ENCODE assay signal across 21 mouse cellular contexts in genomic region chr1:91543974-91544373, GRCm38 (mm10). TPM values are rescaled to one million over a fixed set of nuclear protein-coding genes. Genes with fewer than 3 reads are reported as not detected.
DNase-seq lines count a peak whose midpoint lies in the region; ATAC-seq and TF ChIP-seq lines count a peak whose summit lies in the region.
"Had no signal": no experiment of that assay in that cellular context is flagged by ENCODE, and none has a peak within 500 bp of the region (broad histone marks: within the 10 kb centered on the region; RNA-seq: fewer than 3 reads in every experiment).

No protein-coding gene starts in this region.

- H3K4me1 ChIP-seq in heart, embryonic 11.5 days (ENCODE audit: control insufficient read depth, insufficient read depth, low read length) = peaks cover 10% of the 10 kb centered on the region
- H3K4me1 ChIP-seq in bone marrow, adult 2 months (ENCODE audit: control insufficient read depth, insufficient read depth, low read length) = no peaks in the 10 kb centered on the region; the same call in 1 of the 2 replicates
- peaks cover 56% of the 10 kb centered on the region for H3K4me1 ChIP-seq in liver, embryonic 16.5 days (ENCODE audit: control insufficient read depth, low read depth, low read length)
- peaks cover 12% of the 10 kb centered on the region; the same call in 1 of the 2 replicates for H3K4me1 ChIP-seq in forebrain, postnatal 0 days (ENCODE audit: insufficient read depth)

- peak overlapping the region; percentile 5; the same call in 1 of the 2 replicates for H3K4me2 ChIP-seq in heart, embryonic 11.5 days
- H3K4me2 ChIP-seq in liver, embryonic 16.5 days (ENCODE audit: low read depth, low read length) = peak overlapping the region; percentile 52
- no peak overlapping the region for H3K4me2 ChIP-seq in forebrain, postnatal 0 days (ENCODE audit: low read depth)
- H3K4me2 ChIP-seq: kidney, embryonic 15.5 days had no signal

- no peak for DNase-seq in heart, adult 8-10 months (ENCODE audit: low spot score)
- DNase-seq in liver = peak; percentile 78
- DNase-seq in cerebellum, adult 9-10 months = no peak
- no peak for DNase-seq in forebrain, postnatal 0 days
- DNase-seq: adrenal gland, adult 8-10 months; cerebellum, adult 9-11 months; kidney, adult 11 months; kidney, postnatal 36 days; layer of hippocampus, postnatal 36 days; lung, adult 18-20 months; lung, postnatal 10 days; midbrain, embryonic 14.5 days; right cerebral cortex, postnatal 14 days; spleen, adult 18-20 months; thymus, postnatal 14 days had no signal

- no peak for TF ChIP-seq POLR2A in bone marrow, adult 2 months (IDR thresholded peaks at IDR 0.05; ENCODE audit: borderline replicate concordance, control insufficient read depth, low read depth, low read length)

- no peaks in the 10 kb centered on the region for H3K9me3 ChIP-seq in heart, embryonic 11.5 days (replicated peaks; ENCODE audit: control insufficient read depth, low read length)
- H3K9me3 ChIP-seq in liver, embryonic 16.5 days (replicated peaks; ENCODE audit: control insufficient read depth, low read length) = no peaks in the 10 kb centered on the region
- no peaks in the 10 kb centered on the region for H3K9me3 ChIP-seq in forebrain, postnatal 0 days (ENCODE audit: low read length)
- H3K9me3 ChIP-seq: kidney, embryonic 15.5 days had no signal

- peak; percentile 19; the same call in 1 of the 2 replicates for TF ChIP-seq CTCF in bone marrow, adult 2 months (IDR thresholded peaks at IDR 0.05; ENCODE audit: control insufficient read depth, insufficient read depth, low read length)
- TF ChIP-seq CTCF in forebrain, postnatal 0 days (IDR thresholded peaks at IDR 0.05; ENCODE audit: low read depth) = no peak

- WGBS in heart, embryonic 11.5 days (ENCODE audit: insufficient replicate concordance) = 49% methylated on average over 4 of the region's 4 CpGs
- 75% methylated on average over 4 of the region's 4 CpGs for WGBS in bone marrow, adult 2 months
- 48% methylated on average over 4 of the region's 4 CpGs for WGBS in liver, embryonic 16.5 days (ENCODE audit: insufficient replicate concordance)
- 86% methylated on average over 4 of the region's 4 CpGs for WGBS in forebrain, postnatal 0 days

- H3K27me3 ChIP-seq in heart, embryonic 11.5 days (ENCODE audit: control insufficient read depth, insufficient read depth, low read length) = no peaks in the 10 kb centered on the region
- H3K27me3 ChIP-seq in liver, embryonic 16.5 days (ENCODE audit: control insufficient read depth, insufficient read depth, low read depth, low read length) = no peaks in the 10 kb centered on the region
- H3K27me3 ChIP-seq in forebrain, postnatal 0 days (ENCODE audit: insufficient read depth, low read length) = no peaks in the 10 kb centered on the region

- no peak for ATAC-seq in heart, embryonic 11.5 days (replicated peaks; ENCODE audit: insufficient number of reproducible peaks, low FRiP score, low TSS enrichment)
- no peak for ATAC-seq in liver, embryonic 16.5 days (ENCODE audit: low read depth)
- ATAC-seq in forebrain, postnatal 0 days = no peak
- ATAC-seq: activated CD4-positive, CD25-positive, alpha-beta regulatory T cell, adult 4 months; forebrain, embryonic 14.5 days had no signal

- H3K27ac ChIP-seq in heart, embryonic 11.5 days (ENCODE audit: low read depth, low read length) = peak overlapping the region; percentile 18
- H3K27ac ChIP-seq in bone marrow, adult 2 months (ENCODE audit: control insufficient read depth, insufficient read depth, low read depth, low read length, poor library complexity) = no peak overlapping the region
- peak overlapping the region; percentile 88 for H3K27ac ChIP-seq in liver, embryonic 16.5 days (ENCODE audit: low read length)
- H3K27ac ChIP-seq in forebrain, postnatal 0 days (ENCODE audit: low read depth, low read length) = no peak overlapping the region
- H3K27ac ChIP-seq: kidney, embryonic 15.5 days had no signal

- H3K9ac ChIP-seq in heart, embryonic 11.5 days (ENCODE audit: low read depth, low read length) = no peak overlapping the region
- 0 out of 2 replicates have a peak overlapping the region, but pooled peaks have one; percentile 14 for H3K9ac ChIP-seq in liver, embryonic 16.5 days (ENCODE audit: low read depth, low read length)
- no peak overlapping the region for H3K9ac ChIP-seq in forebrain, postnatal 0 days
- H3K9ac ChIP-seq: kidney, embryonic 15.5 days had no signal

- peak overlapping the region; percentile 3; the same call in 1 of the 2 replicates for H3K4me3 ChIP-seq in heart, embryonic 11.5 days (ENCODE audit: low read depth, low read length)
- H3K4me3 ChIP-seq in bone marrow, adult 2 months (replicated peaks; ENCODE audit: control insufficient read depth, low read depth, low read length) = peak overlapping the region; percentile 7
- peak overlapping the region; percentile 37; the same call in 1 of the 2 replicates for H3K4me3 ChIP-seq in liver, embryonic 16.5 days (ENCODE audit: low read depth, low read length)
- no peak overlapping the region for H3K4me3 ChIP-seq in forebrain, postnatal 0 days (ENCODE audit: low read depth, low read length)
- H3K4me3 ChIP-seq: kidney, embryonic 15.5 days had no signal

- H3K36me3 ChIP-seq in heart, embryonic 11.5 days (ENCODE audit: control insufficient read depth, insufficient read depth, low read length) = peaks cover 3% of the 10 kb centered on the region; the same call in 1 of the 2 replicates
- peaks cover 23% of the 10 kb centered on the region for H3K36me3 ChIP-seq in liver, embryonic 16.5 days (ENCODE audit: control insufficient read depth, insufficient read depth)
- H3K36me3 ChIP-seq in forebrain, postnatal 0 days (ENCODE audit: insufficient read depth) = peaks cover 26% of the 10 kb centered on the region

RNA-seq across cellular contexts. Expression of gene Asb1, which starts 3.6 kb away (rescaled TPM):
- polyA plus RNA-seq in heart, embryonic 11.5 days (2014; fragmentation: Nextera tagmentation; extraction: Ambion mirVana) = 8.9 and 9.1 TPM in 2 replicates
- 10 to 100 TPM; 17.3 to 27.2 (median 20.5) TPM for total RNA-seq in heart, adult 8-10 months (2022)
- 25.8 and 40.9 TPM in 2 replicates for polyA plus RNA-seq in bone marrow, adult 2 months (2011; ENCODE audit: insufficient read depth, insufficient read length, low replicate concordance, missing spikeins)
- polyA plus RNA-seq in liver, embryonic 16.5 days (2015; fragmentation: Nextera tagmentation; extraction: Ambion mirVana) = 9.2 and 9.6 TPM in 2 replicates
- total RNA-seq in forebrain, postnatal 0 days (2014; rRNA removed) = 27.8 and 31.1 TPM in 2 replicates
- polyA plus RNA-seq in forebrain, postnatal 0 days (2015; fragmentation: Nextera tagmentation; extraction: Ambion mirVana) = 5.9 and 8.3 TPM in 2 replicates

RNA-seq across cellular contexts. Expression of gene Traf3ip1, which starts 49.5 kb away (rescaled TPM):
- 2.6 and 4.3 TPM in 2 replicates for polyA plus RNA-seq in heart, embryonic 11.5 days (2014; fragmentation: Nextera tagmentation; extraction: Ambion mirVana)
- 1 to 10 TPM; 4.2 to 5.4 (median 4.9) TPM for total RNA-seq in heart, adult 8-10 months (2022)
- 2.7 and 6.8 TPM in 2 replicates for polyA plus RNA-seq in bone marrow, adult 2 months (2011; ENCODE audit: insufficient read depth, insufficient read length, low replicate concordance, missing spikeins)
- 1.5 and 2.0 TPM in 2 replicates for polyA plus RNA-seq in liver, embryonic 16.5 days (2015; fragmentation: Nextera tagmentation; extraction: Ambion mirVana)
- total RNA-seq in forebrain, postnatal 0 days (2014; rRNA removed) = 10.1 and 15.8 TPM in 2 replicates
- polyA plus RNA-seq in forebrain, postnatal 0 days (2015; fragmentation: Nextera tagmentation; extraction: Ambion mirVana) = 4.6 and 6.4 TPM in 2 replicates

Comparison
In these comparisons a context has a peak if more than half of its experiments do, and no peak if none do; other contexts are left out.
1. H3K27ac ChIP-seq: peak in heart, embryonic 11.5 days (single experiment) and liver, embryonic 16.5 days (single experiment); none in bone marrow, adult 2 months (single experiment) and forebrain, postnatal 0 days (single experiment).